23 mouse cellular contexts compared by ENCODE assay signal in genomic region chr15:62413694-62414093, GRCm38 (mm10).
DNase-seq lines count a peak whose midpoint lies in the region; ATAC-seq and TF ChIP-seq lines count a peak whose summit lies in the region.
"Had no signal": no experiment of that assay in that cellular context is flagged by ENCODE, and none has a peak within 500 bp of the region (broad histone marks: within the 10 kb centered on the region; RNA-seq: fewer than 3 reads in every experiment).

No protein-coding gene starts in this region.

- H3K4me3 ChIP-seq in layer of hippocampus, adult 2 months = no peak overlapping the region
- H3K4me3 ChIP-seq in stomach, postnatal 0 days (ENCODE audit: low read depth, low read length) = no peak overlapping the region
- H3K4me3 ChIP-seq: embryonic facial prominence, embryonic 15.5 days; forebrain, embryonic 10.5 days; heart, embryonic 15.5 days; limb, embryonic 10.5 days had no signal

- H3K27me3 ChIP-seq in Patski = no peaks in the 10 kb centered on the region
- H3K27me3 ChIP-seq in stomach, postnatal 0 days (ENCODE audit: control insufficient read depth, insufficient read depth, low read length) = no peaks in the 10 kb centered on the region
- H3K27me3 ChIP-seq: embryonic facial prominence, embryonic 15.5 days; heart, embryonic 15.5 days had no signal

- no peak overlapping the region for H3K4me2 ChIP-seq in stomach, postnatal 0 days (replicated peaks; ENCODE audit: low read depth)
- H3K4me2 ChIP-seq: embryonic facial prominence, embryonic 15.5 days; heart, embryonic 15.5 days; liver, embryonic 11.5 days had no signal

- CTCF ChIA-PET in Patski (lab: Charles Lee) = interaction anchor here (1.1 kb wide), 1 partner anchor 15 kb away, joined by 3 read pairs; no protein-coding TSS in a partner anchor

- in situ Hi-C loops in Patski (cut with MboI; ENCODE audit: low pct_unique_long_range_greater_than_20kb) = no loop called here

- no peak overlapping the region for H3K27ac ChIP-seq in layer of hippocampus, adult 2 months
- no peak overlapping the region for H3K27ac ChIP-seq in stomach, postnatal 0 days (replicated peaks)
- H3K27ac ChIP-seq: embryonic facial prominence, embryonic 15.5 days; forebrain, embryonic 10.5 days; heart, embryonic 15.5 days; hindbrain, postnatal 0 days; limb, embryonic 10.5 days had no signal

- no peaks in the 10 kb centered on the region for H3K4me1 ChIP-seq in stomach, postnatal 0 days (replicated peaks; ENCODE audit: control insufficient read depth, insufficient read depth)
- H3K4me1 ChIP-seq: embryonic facial prominence, embryonic 15.5 days; forebrain, embryonic 10.5 days; heart, embryonic 15.5 days had no signal

- TF ChIP-seq CTCF in layer of hippocampus, adult 2 months (conservative IDR thresholded peaks at IDR 0.05) = peak; percentile 55
- peak; percentile 30 for TF ChIP-seq CTCF in Patski (IDR thresholded peaks at IDR 0.05)
- TF ChIP-seq CTCF in stomach, postnatal 0 days (IDR thresholded peaks at IDR 0.05; ENCODE audit: low read depth) = 0 out of 2 replicates have a peak, but pooled peaks have one; percentile 21

- 98% methylated on average over 2 of the region's 2 CpGs for WGBS in stomach, postnatal 0 days

- no peaks in the 10 kb centered on the region for H3K36me3 ChIP-seq in stomach, postnatal 0 days (ENCODE audit: control insufficient read depth, insufficient read depth, low read length)
- H3K36me3 ChIP-seq: embryonic facial prominence, embryonic 15.5 days; forebrain, embryonic 10.5 days; heart, embryonic 15.5 days; limb, embryonic 10.5 days had no signal

- H3K9ac ChIP-seq in stomach, postnatal 0 days (ENCODE audit: low read length) = no peak overlapping the region
- H3K9ac ChIP-seq: embryonic facial prominence, embryonic 15.5 days; heart, embryonic 15.5 days had no signal

- POLR2A ChIA-PET in Patski (lab: Charles Lee) = no interaction called here

- H3K9me3 ChIP-seq in stomach, postnatal 0 days (ENCODE audit: control insufficient read depth, low read length) = no peaks in the 10 kb centered on the region
- H3K9me3 ChIP-seq: embryonic facial prominence, embryonic 15.5 days; forebrain, embryonic 10.5 days; heart, embryonic 15.5 days; limb, embryonic 10.5 days had no signal

- TF ChIP-seq EP300 in stomach, postnatal 0 days (optimal IDR thresholded peaks at IDR 0.05) = no peak

- no peak for DNase-seq in layer of hippocampus, adult 2 months (ENCODE audit: low spot score in 2 of 2)
- no peak for DNase-seq in layer of hippocampus, adult 8-10 months (ENCODE audit: low spot score in 2 of 2)
- peak; percentile 30 for DNase-seq in thymus, postnatal 14 days
- no peak for DNase-seq in thymus, adult 18-20 months
- DNase-seq in Patski (ENCODE audit: low read depth, low spot score) = no peak
- no peak for DNase-seq in stomach, postnatal 0 days (ENCODE audit: low spot score)
- no peak for DNase-seq in layer of hippocampus, postnatal 25 days (ENCODE audit: extremely low spot score in 1 of 2, low spot score in 1 of 2)
- DNase-seq: adrenal gland, postnatal 14 days; cerebellum, adult 11-12 months; cerebellum, postnatal 14 days; heart, postnatal 4 days; kidney, adult 11 months; kidney, postnatal 10 days; midbrain, embryonic 14.5 days; right cerebral cortex, postnatal 14 days; spleen, adult 18-20 months had no signal

- no peak for ATAC-seq in Patski
- ATAC-seq in stomach, postnatal 0 days (ENCODE audit: low FRiP score, low TSS enrichment) = no peak
- ATAC-seq in granulocyte monocyte progenitor cell, adult 5-6 weeks (replicated peaks; ENCODE audit: poor library complexity, severe bottlenecking) = no peak
- ATAC-seq: hindbrain, postnatal 0 days had no signal
